Mouse (Mus musculus): ENCODE results near the gene Mt2.

DNA sequence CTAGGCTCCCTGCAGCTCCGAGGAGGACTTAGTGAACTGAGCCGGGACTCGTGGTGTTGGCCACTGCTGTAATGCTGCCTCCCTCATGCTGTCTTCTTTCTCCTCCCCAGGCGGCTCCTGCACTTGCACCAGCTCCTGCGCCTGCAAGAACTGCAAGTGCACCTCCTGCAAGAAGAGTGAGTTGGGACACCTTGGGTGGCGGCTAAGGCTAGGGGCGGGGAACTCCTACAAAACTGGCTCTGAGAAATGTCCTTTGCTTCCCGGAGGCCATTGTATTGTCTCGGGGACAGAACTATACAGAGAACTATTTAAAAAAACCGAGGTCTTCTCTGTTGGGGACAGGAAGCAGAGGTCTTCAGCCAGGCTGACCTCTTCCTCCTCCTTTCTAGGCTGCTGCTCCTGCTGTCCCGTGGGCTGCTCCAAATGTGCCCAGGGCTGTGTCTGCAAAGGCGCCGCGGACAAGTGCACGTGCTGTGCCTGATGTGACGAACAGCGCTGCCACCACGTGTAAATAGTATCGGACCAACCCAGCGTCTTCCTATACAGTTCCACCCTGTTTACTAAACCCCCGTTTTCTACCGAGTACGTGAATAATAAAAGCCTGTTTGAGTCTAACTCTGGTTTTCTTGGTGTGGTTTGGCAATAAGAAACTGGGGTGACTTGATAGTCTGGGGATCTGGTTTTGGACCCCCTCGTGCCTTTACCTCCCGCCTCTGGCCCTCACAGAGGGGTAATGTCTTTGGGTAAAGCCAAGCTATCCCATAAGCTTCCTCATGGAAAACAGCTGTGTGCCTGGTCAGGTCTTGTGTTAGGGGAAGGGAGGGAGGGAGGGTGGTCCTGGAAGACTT, 7.5 kb downstream of the Mt2 start:
- TF ChIP-seq POLR2A (IDR thresholded peaks at IDR 0.05; ENCODE audit: extremely low read depth, insufficient read depth, low read length): no peak
- TF ChIP-seq CTCF (IDR thresholded peaks at IDR 0.05; ENCODE audit: extremely low read depth, insufficient read depth, low read length): no peak

Data from cortical plate, adult 2 months (tissue).